Mouse (Mus musculus) lung, embryonic 14.5 days (tissue): ENCODE results near the gene 2010109A12Rik. TPM values are rescaled to one million over a fixed set of nuclear protein-coding genes. Genes with fewer than 3 reads are reported as not detected.

Experiments
- ATAC-seq: fragments of 200-750 bp; cut with Nextera tagmentation; 2 replicates; pipeline ENCODE4 v1.8.0; 2017; ENCODE audit warnings: mild to moderate bottlenecking, moderate TSS enrichment, moderate library complexity; ENCODE audit not compliant: insufficient read depth
- DNase-seq: peaks from one replicate; pipeline ENCODE4 v3.0.0-alpha.2; 2015
- H3K27ac ChIP-seq: fragments of 300-500 bp; sonication (generic); 2 replicates; pipeline ENCODE4 v1.5.1; 2014; ENCODE audit warnings: low read depth, mild to moderate bottlenecking, moderate library complexity
- H3K27me3 ChIP-seq: fragments of 300-500 bp; sonication (generic); 2 replicates; pipeline ENCODE4 v1.6.1; 2014; ENCODE audit warnings: low read length, control low read depth; ENCODE audit not compliant: insufficient read depth
- H3K36me3 ChIP-seq: fragments of 300-500 bp; sonication (generic); 2 replicates; pipeline ENCODE4 v1.6.1; 2014; ENCODE audit warnings: control low read depth; ENCODE audit not compliant: insufficient read depth
- H3K4me1 ChIP-seq: fragments of 300-500 bp; sonication (generic); 2 replicates; pipeline ENCODE4 v1.6.1; 2014; ENCODE audit warnings: antibody characterized with exemption, control low read depth; ENCODE audit not compliant: insufficient read depth
- H3K4me2 ChIP-seq: fragments of 300-500 bp; sonication (generic); 2 replicates; pipeline ENCODE4 v1.6.1; 2014; ENCODE audit warnings: mild to moderate bottlenecking
- H3K4me3 ChIP-seq: fragments of 300-500 bp; sonication (generic); 2 replicates; pipeline ENCODE4 v1.5.1; 2014; ENCODE audit warnings: low read depth, low read length
- H3K9ac ChIP-seq: fragments of 300-500 bp; sonication (generic); 2 replicates; pipeline ENCODE4 v1.6.1; 2014
- H3K9me3 ChIP-seq: fragments of 300-500 bp; sonication (generic); 2 replicates; pipeline ENCODE4 v1.6.1; 2016; ENCODE audit warnings: low read depth, low read length, control low read depth
- CTCF ChIP-seq: IDR thresholded peaks from 2 replicates; pipeline ENCODE4 v1.5.1; 2016; ENCODE audit warnings: antibody characterized with exemption, low read depth
- WGBS: fragments of 180-500 bp; shearing (Covaris S2); extraction: QIAGEN DNeasy Blood & Tissue Kit; methylation state at CpG from one replicate; pipeline ENCODE4 v1.1.7; 2014; 5-methylcytosine and 5-hydroxymethylcytosine counted together
- polyA plus RNA-seq: library from polyadenylated mRNA; unstranded; fragments of >200 nt; fragmentation: Nextera tagmentation; extraction: Ambion mirVana; gene quantifications from 2 replicates; pipeline ENCODE4 v1.2.1, GENCODE M21; 2014

Gene 2010109A12Rik
- polyA plus RNA-seq, 1 experiment from 2014 or later, result 2.0 TPM

DNA sequence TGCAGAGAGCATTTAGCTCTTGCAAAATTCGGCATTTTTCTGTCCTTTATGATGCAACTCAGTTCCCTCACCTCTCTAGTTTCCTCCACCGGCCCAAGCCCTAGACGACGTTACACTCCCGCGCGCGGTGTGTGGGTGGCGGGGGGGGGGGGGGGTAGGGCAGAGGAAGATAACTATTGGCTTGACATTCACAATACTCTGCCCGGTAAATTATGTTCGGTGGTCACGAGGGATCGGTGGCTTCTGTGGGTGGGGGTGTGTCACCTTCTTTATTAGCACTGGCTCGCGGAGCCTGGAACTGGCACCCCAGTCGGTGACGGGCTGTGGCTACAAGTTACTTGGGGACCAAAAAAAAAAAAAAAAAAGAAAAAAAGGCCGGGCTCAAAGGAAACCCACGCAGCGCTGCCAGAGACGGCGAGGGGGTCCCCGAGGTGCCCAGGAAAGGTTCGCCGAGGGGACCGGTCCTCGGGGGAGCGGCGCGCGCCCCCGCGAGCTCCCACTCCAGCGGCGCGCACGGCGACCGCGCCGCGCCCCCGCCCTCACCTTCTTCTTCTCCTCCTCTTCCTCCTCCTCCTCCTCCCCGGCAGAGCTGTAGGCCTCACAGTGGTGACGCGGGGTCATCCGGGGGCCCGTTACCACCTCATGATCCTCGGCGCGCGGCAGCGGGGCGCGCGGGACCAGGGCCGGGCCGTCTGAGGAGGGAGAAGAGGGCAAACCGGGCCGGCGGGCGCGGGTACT lies 778 bp upstream of the 2010109A12Rik start:
- H3K27ac ChIP-seq, result peak overlapping the region; percentile 96
- H3K4me3 ChIP-seq, result peak overlapping the region; percentile 87
- H3K27me3 ChIP-seq, result no peaks in the 10 kb centered on the region
- H3K36me3 ChIP-seq, result peaks cover 16% of the 10 kb centered on the region
- WGBS, result under 1% methylated on average over 61 of the region's 63 CpGs
- no peak for TF ChIP-seq CTCF
- H3K4me1 ChIP-seq, result 0 out of 2 replicates have a peak, but pooled peaks cover 5% of the 10 kb centered on the region
- DNase-seq (peak; percentile 58), ATAC-seq (peak; percentile 65)
- peak overlapping the region; percentile 95 for H3K9ac ChIP-seq
- peak overlapping the region; percentile 67 for H3K4me2 ChIP-seq
- no peaks in the 10 kb centered on the region for H3K9me3 ChIP-seq

DNA sequence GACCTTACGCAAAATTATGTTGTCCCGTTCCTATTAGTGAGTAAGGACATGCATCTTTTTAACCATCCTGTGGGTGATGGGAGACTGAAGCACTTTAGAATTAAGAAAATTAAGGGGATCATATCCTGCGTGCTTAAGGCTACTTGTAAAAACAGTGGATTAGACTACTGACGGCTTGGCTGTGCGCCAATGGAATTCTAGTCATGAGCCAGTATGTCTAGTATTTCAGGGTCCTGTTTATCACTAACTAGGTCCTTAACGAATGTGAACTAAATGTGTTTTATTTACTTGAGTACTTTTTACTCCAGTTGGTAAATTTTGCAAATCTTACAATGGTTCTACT lies 659 bp downstream of the 2010109A12Rik start:
- Histone ChIP-seq H3K27ac (peak overlapping the region; percentile 96), H3K9me3 (no peaks in the 10 kb centered on the region), H3K4me2 (peak overlapping the region; percentile 67), H3K4me1 (0 out of 2 replicates have a peak, but pooled peaks cover 5% of the 10 kb centered on the region), H3K9ac (peak overlapping the region; percentile 95), H3K4me3 (peak overlapping the region; percentile 87), H3K27me3 (no peaks in the 10 kb centered on the region), H3K36me3 (peaks cover 2% of the 10 kb centered on the region)
- 1% methylated on average over 6 of the region's 6 CpGs for WGBS
- ATAC-seq (peak; percentile 19), DNase-seq (peak; percentile 79)
- TF ChIP-seq CTCF, result no peak

GRCm38 (mm10) chr5:93207555-93207954 lies 1.2 kb downstream of the 2010109A12Rik start:
- Histone ChIP-seq H3K4me2 (peak overlapping the region; percentile 67), H3K9me3 (no peaks in the 10 kb centered on the region), H3K4me1 (0 out of 2 replicates have a peak, but pooled peaks cover 5% of the 10 kb centered on the region), H3K27ac (peak overlapping the region; percentile 96), H3K36me3 (no peaks in the 10 kb centered on the region), H3K27me3 (no peaks in the 10 kb centered on the region), H3K4me3 (no peak overlapping the region), H3K9ac (no peak overlapping the region)
- TF ChIP-seq CTCF, result no peak
- WGBS, result 71% methylated on average over 1 of the region's 1 CpGs
- DNase-seq (no peak), ATAC-seq (no peak)

DNA sequence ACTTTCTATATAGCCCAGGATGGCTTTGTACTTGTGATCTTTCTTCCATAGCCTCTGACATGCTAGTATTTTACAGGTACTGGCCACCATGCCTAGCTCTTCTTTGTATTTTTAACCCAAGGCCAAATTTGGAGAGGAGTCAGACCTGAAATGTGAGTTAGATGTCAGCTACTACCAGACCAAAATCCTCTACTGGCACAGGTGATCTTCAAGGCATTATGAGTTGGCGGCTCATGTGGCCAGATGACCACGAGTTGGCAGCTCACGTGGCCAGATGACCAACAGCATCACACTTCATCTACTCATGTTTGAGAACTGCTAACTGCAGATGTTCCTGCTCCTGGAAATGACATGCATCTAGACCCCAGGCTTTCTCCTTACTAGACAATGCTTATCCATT lies 12.1 kb downstream of the 2010109A12Rik start:
- no peaks in the 10 kb centered on the region for H3K27me3 ChIP-seq
- TF ChIP-seq CTCF, result no peak
- no peaks in the 10 kb centered on the region for H3K4me1 ChIP-seq
- DNase-seq (no peak), ATAC-seq (no peak)
- no peaks in the 10 kb centered on the region for H3K36me3 ChIP-seq
- no peak overlapping the region for H3K4me3 ChIP-seq
- H3K27ac ChIP-seq, result no peak overlapping the region
- no peak overlapping the region for H3K4me2 ChIP-seq
- no peaks in the 10 kb centered on the region for H3K9me3 ChIP-seq
- WGBS, result 82% methylated on average over 3 of the region's 3 CpGs
- no peak overlapping the region for H3K9ac ChIP-seq

DNA sequence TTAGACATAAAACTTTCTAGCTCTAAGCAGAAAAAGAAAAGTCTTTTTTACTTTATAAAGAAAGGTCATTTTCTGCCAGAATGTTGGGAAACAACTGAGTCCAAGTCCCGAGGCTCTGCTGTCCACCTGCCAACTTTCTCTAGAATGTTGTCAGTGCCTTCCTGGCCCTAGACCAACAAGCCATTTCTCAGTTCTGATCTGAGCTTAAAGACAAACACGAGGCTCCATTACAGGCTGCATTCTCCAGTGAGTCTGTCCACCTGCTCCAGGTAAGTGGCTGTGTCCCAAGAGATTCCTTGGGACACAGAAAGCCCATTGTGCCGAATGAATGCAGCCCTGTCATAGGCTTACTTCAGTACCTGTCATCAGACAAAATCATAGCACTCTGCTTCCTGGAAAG lies 15.3 kb downstream of the 2010109A12Rik start:
- H3K36me3 ChIP-seq, result no peaks in the 10 kb centered on the region
- no peak for TF ChIP-seq CTCF
- peak overlapping the region; percentile 51; the same call in 1 of the 2 replicates for H3K27ac ChIP-seq
- no peaks in the 10 kb centered on the region for H3K4me1 ChIP-seq
- H3K4me2 ChIP-seq, result no peak overlapping the region
- H3K9ac ChIP-seq, result no peak overlapping the region
- H3K27me3 ChIP-seq, result no peaks in the 10 kb centered on the region
- DNase-seq (peak; percentile 81), ATAC-seq (peak; percentile 75)
- no peak overlapping the region for H3K4me3 ChIP-seq
- 35% methylated on average over 3 of the region's 3 CpGs for WGBS
- H3K9me3 ChIP-seq, result no peaks in the 10 kb centered on the region

- H3K27ac ChIP-seq, result no peak overlapping the region
- DNase-seq (no peak), ATAC-seq (no peak)
- no peak for TF ChIP-seq CTCF
- no peaks in the 10 kb centered on the region for H3K27me3 ChIP-seq
- no peaks in the 10 kb centered on the region for H3K4me1 ChIP-seq
- no peak overlapping the region for H3K4me2 ChIP-seq
- no peaks in the 10 kb centered on the region for H3K9me3 ChIP-seq
- WGBS, result 77% methylated on average over 2 of the region's 2 CpGs
- H3K4me3 ChIP-seq, result no peak overlapping the region
- H3K9ac ChIP-seq, result no peak overlapping the region
- H3K36me3 ChIP-seq, result no peaks in the 10 kb centered on the region
Measured at GRCm38 (mm10) chr5:93224549-93224948, 18.2 kb downstream of the 2010109A12Rik start.

DNA sequence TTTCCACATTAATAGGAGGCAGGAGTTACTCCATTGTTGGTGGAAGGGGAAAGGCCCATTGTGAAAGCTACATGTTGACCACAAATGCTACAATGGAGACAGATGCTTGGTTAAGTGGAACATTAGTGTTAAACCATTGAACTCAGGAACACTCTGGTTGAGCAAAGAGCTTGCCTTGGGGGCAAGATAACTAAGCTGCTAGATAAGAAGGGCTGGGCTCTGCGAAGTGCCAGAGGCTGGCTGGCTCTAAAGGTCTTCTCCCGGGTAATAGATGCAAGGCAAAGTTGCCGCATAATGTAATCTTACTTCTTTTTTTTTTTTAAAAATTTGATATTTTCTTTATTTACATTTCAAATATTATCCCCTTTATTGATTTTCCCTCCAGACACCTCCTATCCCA lies 20.8 kb downstream of the 2010109A12Rik start:
- Histone ChIP-seq H3K27ac (no peak overlapping the region), H3K4me3 (no peak overlapping the region), H3K36me3 (no peaks in the 10 kb centered on the region), H3K9me3 (no peaks in the 10 kb centered on the region), H3K4me2 (no peak overlapping the region), H3K4me1 (no peaks in the 10 kb centered on the region), H3K27me3 (no peaks in the 10 kb centered on the region), H3K9ac (no peak overlapping the region)
- 77% methylated on average over 3 of the region's 3 CpGs for WGBS
- DNase-seq (no peak), ATAC-seq (no peak)
- TF ChIP-seq CTCF, result no peak
